Mouse (Mus musculus) small intestine, adult 2 months (tissue): Measurements from ENCODE around the gene Ublcp1. TPM values are rescaled to one million over a fixed set of nuclear protein-coding genes. Genes with fewer than 3 reads are reported as not detected.

ENCODE experiments used
- H3K27ac ChIP-seq: fragments of 200-500 bp; 2 replicates; pipeline ENCODE4 v1.5.1; 2012; ENCODE audit warnings: low read depth, low read length, control low read depth, inconsistent platforms; ENCODE audit not compliant: insufficient read depth
- H3K27me3 ChIP-seq: fragments of 200-500 bp; 2 replicates; pipeline ENCODE4 v1.6.1; 2012; ENCODE audit warnings: mild to moderate bottlenecking, moderate library complexity, low read length, inconsistent platforms; ENCODE audit not compliant: control insufficient read depth, insufficient read depth
- H3K36me3 ChIP-seq: fragments of 200-500 bp; 2 replicates; pipeline ENCODE4 v1.6.1; 2012; ENCODE audit warnings: mild to moderate bottlenecking, low read length, control low read depth, inconsistent platforms; ENCODE audit not compliant: control insufficient read depth, insufficient read depth
- H3K4me1 ChIP-seq: fragments of 200-500 bp; 2 replicates; pipeline ENCODE4 v1.6.1; 2012; ENCODE audit warnings: low read length, inconsistent platforms, mixed read lengths; ENCODE audit not compliant: control insufficient read depth, insufficient read depth, insufficient read length
- H3K4me3 ChIP-seq: fragments of 200-500 bp; 2 replicates; pipeline ENCODE4 v1.5.1; 2012; ENCODE audit warnings: low read depth, mild to moderate bottlenecking, control low read depth, inconsistent platforms, low read length, moderate library complexity
- CTCF ChIP-seq: fragments of 200-500 bp; IDR thresholded peaks from 2 replicates; pipeline ENCODE4 v1.5.1; 2012; ENCODE audit warnings: low read depth, mild to moderate bottlenecking, control low read depth, inconsistent platforms, low read length, moderate library complexity, mixed read lengths; ENCODE audit not compliant: insufficient replicate concordance, insufficient read length; ENCODE audit errors: extremely low read depth
- POLR2A ChIP-seq: fragments of 200-500 bp; IDR thresholded peaks from 2 replicates; pipeline ENCODE4 v1.6.1; 2012; ENCODE audit warnings: low read depth, mild to moderate bottlenecking, control low read depth, inconsistent platforms, low read length, moderate library complexity
- WGBS: fragments of 180-500 bp; shearing (Covaris S2); methylation state at CpG from one replicate; pipeline ENCODE4 v1.1.7; 2018; 5-methylcytosine and 5-hydroxymethylcytosine counted together
- polyA plus RNA-seq: library from polyadenylated mRNA; depleted of rRNA; stranded (reverse); fragments of >200 nt; gene quantifications from 2 replicates; pipeline ENCODE4 v1.2.3, GENCODE M21; 2012

Ublcp1 gene
- polyA plus RNA-seq, 1 experiment = 3.1 TPM

GRCm38 (mm10) chr11:44513026-44513422, 42.7 kb upstream of the Ublcp1 start:
- no peak overlapping the region for H3K4me3 ChIP-seq
- H3K4me1 ChIP-seq = peaks cover 14% of the 10 kb centered on the region; the same call in 1 of the 2 replicates
- H3K27me3 ChIP-seq = no peaks in the 10 kb centered on the region
- 0 out of 2 replicates have a peak overlapping the region, but pooled peaks have one; percentile 3 for H3K27ac ChIP-seq
- no peak for TF ChIP-seq POLR2A
- no peak for TF ChIP-seq CTCF
- H3K36me3 ChIP-seq = no peaks in the 10 kb centered on the region
- WGBS = 43% methylated on average over 2 of the region's 2 CpGs

- Histone ChIP-seq H3K4me3 (no peak overlapping the region), H3K4me1 (peaks cover 13% of the 10 kb centered on the region; the same call in 1 of the 2 replicates), H3K27ac (peak overlapping the region; percentile 17; the same call in 1 of the 2 replicates), H3K36me3 (no peaks in the 10 kb centered on the region), H3K27me3 (no peaks in the 10 kb centered on the region)
- 22% methylated on average over 14 of the region's 14 CpGs for whole genome bisulfite sequencing
- TF ChIP-seq CTCF = no peak
- no peak for TF ChIP-seq POLR2A
Measured at GRCm38 (mm10) chr11:44512044-44513025, 42.0 kb upstream of the Ublcp1 start.

DNA sequence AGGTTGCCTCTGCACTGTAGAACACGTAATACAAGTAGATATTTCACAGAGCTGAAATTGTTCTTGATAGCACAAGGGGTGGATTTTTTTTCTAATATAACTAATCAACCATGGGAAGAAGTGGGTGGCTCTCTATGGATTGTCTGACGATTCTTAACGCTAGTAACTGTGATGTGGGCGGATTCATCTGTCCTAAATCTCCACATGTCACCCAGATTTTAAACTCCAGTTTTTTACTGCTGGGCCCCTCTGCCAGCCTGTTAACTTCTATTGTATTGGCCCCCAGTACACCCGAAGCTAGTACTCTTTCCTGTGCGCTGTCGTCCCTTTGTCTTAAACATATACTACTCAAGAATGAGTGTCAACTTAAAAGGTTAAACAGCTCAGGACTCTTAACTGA, 40.1 kb upstream of the Ublcp1 start:
- WGBS = 93% methylated on average over 7 of the region's 7 CpGs
- Histone ChIP-seq H3K27ac (no peak overlapping the region), H3K36me3 (no peaks in the 10 kb centered on the region), H3K27me3 (no peaks in the 10 kb centered on the region), H3K4me3 (no peak overlapping the region), H3K4me1 (peaks cover 10% of the 10 kb centered on the region; the same call in 1 of the 2 replicates)
- TF ChIP-seq POLR2A (no peak), CTCF (no peak)

- Histone ChIP-seq H3K4me1 (peaks cover 10% of the 10 kb centered on the region; the same call in 1 of the 2 replicates), H3K4me3 (no peak overlapping the region), H3K27me3 (no peaks in the 10 kb centered on the region), H3K27ac (no peak overlapping the region), H3K36me3 (no peaks in the 10 kb centered on the region)
- TF ChIP-seq POLR2A (no peak), CTCF (no peak)
- WGBS = 91% methylated on average over 2 of the region's 2 CpGs
Measured at GRCm38 (mm10) chr11:44509906-44510305, 39.6 kb upstream of the Ublcp1 start.

GRCm38 (mm10) chr11:44508876-44509275, 38.6 kb upstream of the Ublcp1 start:
- no peak overlapping the region for H3K27ac ChIP-seq
- H3K4me3 ChIP-seq = no peak overlapping the region
- TF ChIP-seq POLR2A = no peak
- TF ChIP-seq CTCF = no peak
- H3K27me3 ChIP-seq = no peaks in the 10 kb centered on the region
- H3K36me3 ChIP-seq = no peaks in the 10 kb centered on the region
- WGBS = 19% methylated on average over 4 of the region's 4 CpGs
- peaks cover 12% of the 10 kb centered on the region; the same call in 1 of the 2 replicates for H3K4me1 ChIP-seq

DNA sequence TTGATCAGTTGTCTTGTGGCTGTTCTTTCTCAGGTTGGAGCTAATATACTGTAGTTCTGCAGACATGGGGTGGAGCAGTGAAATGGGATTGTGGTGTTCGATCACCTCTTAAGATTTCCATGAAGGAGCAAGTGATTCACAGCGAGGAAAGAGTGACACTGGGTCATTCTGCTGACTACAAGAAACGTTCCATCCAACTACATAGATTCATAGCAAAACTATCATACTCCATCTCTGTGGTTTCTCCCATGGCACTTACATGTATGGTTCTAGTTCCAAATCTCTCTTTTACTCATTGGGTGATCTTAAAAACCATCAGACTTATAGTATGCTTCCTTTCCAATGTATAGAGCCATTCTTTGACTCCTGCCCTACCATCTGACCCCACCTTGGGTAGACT, 34.5 kb upstream of the Ublcp1 start:
- no peak overlapping the region for H3K4me3 ChIP-seq
- H3K27ac ChIP-seq = no peak overlapping the region
- 92% methylated on average over 3 of the region's 3 CpGs for WGBS
- no peaks in the 10 kb centered on the region for H3K36me3 ChIP-seq
- peaks cover 12% of the 10 kb centered on the region; the same call in 1 of the 2 replicates for H3K4me1 ChIP-seq
- H3K27me3 ChIP-seq = no peaks in the 10 kb centered on the region
- TF ChIP-seq POLR2A (no peak), CTCF (no peak)

DNA sequence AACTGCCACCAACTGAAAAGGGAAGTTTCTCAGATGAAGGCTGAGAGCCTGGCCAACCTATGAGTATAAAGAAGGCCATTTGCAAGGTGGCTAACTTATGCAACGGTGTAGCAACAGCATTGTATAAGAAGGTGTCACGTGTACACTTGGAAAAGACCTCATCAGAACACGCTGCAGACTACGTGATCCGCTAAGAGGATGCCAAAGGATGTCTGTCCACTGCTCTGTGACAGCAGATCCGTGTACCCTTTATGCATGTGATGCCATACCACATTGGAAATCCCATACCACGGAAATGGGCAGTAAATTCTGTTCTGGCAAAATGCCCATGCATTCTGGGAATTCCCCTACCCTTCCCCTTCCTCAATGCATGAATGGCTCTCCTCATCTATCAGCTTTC, 33.8 kb upstream of the Ublcp1 start:
- Histone ChIP-seq H3K27ac (no peak overlapping the region), H3K27me3 (no peaks in the 10 kb centered on the region), H3K4me1 (peaks cover 9% of the 10 kb centered on the region; the same call in 1 of the 2 replicates), H3K4me3 (no peak overlapping the region), H3K36me3 (no peaks in the 10 kb centered on the region)
- TF ChIP-seq CTCF (no peak), POLR2A (no peak)
- WGBS = 60% methylated on average over 7 of the region's 7 CpGs
